Mouse (Mus musculus) layer of hippocampus, adult 11-12 months (tissue): ENCODE data around the gene Ctnna2.

Experiments used
- DNase-seq: peaks from one replicate; pipeline ENCODE4 v3.0.0; 2022; ENCODE audit warnings: low spot score

Gene Ctnna2

DNA sequence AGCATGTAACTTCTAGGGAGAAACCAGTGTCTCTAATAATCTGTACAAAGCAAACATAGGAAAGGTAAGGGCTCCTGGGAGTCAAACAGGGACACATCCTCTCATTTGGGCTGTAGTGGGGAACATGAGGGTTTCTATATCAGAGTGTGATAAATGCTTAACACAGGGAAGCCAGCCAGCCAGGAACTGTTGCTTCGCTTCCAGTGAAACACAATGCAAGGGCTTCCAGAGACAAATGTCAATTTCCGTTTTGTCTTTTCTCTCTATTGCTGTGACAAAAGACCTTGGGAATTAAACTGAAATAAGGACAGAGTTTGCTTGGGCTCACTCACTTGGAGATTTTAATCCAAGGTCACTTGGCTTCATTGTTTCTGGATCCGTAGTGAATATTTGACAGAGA is 162.4 kb downstream of the Ctnna2 start:
- no peak for DNase-seq

DNA sequence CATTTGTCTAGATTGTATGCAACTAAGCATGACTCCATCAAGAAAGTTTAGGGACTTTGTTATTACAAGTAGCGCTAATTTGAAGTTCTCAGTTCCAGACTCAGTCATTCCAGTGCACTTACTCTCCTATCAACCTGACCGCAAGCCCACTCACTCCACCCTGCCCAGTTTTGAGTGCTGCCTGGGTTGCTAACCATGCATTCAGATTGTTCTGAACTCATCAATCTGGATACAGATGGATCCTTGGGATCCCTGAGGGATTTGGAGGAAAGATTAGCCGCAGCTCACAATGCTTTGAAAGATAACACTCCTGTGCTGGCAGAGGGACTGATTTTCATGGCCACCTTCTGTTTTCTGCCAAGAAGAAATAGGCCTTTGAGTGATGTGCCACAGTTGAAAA is 168.5 kb downstream of the Ctnna2 start:
- no peak for DNase-seq

DNA sequence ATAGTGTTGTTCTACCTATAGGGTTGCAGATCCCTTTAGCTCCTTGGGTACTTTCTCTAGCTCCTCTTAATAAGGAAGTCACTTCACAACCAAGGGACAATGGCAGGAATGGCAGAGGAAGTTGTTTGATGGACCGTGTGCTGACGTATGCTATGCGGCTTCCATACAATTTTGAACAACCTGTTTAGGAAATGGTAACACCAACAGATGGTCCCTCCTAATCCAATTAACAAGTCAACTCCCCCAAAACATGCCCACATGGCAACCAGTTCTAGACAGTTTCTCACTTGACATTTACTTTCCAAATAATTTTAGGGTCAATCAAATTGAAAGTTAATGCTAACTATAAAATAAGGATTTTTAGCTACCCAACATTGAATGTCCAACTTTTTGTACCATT is 176.9 kb downstream of the Ctnna2 start:
- no peak for DNase-seq

DNA sequence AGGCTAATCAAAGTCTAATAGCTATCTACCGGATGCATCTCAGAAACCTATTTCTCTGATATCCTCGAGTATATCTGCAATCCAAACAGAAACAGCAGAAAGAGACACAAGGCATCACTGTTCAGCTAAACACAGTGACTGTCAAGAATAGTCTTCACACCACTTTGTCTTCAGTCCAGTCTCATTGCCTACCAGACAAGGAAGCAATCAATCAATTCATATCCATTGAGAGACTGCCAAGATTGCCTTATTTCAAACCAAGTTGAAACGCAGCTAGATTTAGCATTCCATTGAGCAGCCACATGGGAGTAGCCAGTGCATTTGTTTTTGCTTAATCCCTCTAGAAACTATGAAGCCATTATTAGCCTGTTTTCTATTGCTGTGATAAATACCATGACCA is 196.2 kb downstream of the Ctnna2 start:
- no peak for DNase-seq

DNA sequence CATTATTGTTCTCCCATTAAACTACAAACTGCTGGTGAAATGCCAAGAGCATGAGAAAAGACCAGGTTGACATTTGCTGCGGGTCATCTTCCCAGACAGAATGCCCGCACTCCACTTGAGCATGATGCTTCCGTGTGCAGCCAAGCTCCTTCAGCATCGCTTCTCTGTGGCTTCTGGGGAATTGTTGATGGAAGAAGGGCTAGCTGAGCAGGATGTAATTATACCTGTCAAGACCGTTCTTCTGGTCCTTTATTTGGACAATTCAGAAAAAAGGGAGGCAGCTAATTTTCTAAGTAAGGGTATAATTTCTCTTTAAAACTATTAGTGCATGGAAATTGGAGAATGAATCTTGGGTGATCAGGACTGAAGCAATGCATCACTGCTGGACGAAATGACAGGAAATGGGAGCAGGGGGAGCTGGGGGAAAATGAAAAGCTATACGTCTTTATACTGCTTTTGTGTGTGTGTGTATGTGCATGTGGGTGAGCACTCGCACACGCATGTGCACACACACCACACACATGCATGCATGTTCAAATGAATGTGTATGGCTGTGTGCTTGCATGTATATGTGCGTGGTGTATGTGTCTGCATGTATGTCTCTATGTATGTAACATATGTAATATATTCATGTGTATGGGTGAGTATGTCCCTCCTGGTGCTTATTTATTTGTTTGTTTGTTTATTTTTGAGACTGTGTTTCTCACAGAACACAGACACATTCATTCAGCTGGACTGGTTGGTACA is 211.0 kb downstream of the Ctnna2 start:
- no peak for DNase-seq

DNA sequence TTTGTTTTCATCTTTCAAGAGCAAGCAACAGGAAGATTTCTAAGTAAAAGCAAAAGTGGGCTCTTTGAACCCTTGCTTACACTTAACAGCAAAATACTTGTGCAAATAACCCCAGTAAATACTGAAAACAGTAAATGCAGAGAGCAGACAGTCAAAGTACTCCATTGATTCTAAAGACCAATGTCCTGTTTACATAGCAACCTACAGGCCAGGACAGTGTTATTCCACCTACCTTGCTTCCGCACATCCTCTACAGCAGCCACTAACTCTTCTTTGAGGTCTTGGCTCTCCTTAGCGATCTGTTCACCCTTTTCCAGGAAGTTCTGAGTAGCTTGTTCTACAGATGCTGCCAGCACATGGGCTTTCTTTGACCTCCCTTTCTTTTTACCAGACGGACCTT is 221.3 kb downstream of the Ctnna2 start:
- no peak for DNase-seq

DNA sequence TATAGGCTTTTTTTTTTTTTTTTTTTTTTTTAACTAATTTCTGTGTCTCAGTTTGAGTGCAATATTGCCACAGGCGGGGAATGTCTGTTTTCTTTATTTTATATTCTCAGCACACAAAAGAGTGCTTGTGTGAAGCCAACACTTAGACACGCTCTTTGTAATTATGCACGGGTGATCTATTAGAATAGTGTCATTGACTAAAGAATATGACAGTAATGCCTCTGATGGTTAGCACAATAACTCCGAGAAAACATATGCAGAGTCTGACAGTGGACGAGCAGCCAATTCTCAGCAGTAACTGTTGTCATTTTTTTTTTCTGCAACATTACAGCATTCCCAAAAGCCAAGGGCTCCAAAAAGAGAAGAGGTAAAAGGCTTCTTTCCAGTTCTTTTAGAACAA is 234.1 kb downstream of the Ctnna2 start:
- DNase-seq = no peak

DNA sequence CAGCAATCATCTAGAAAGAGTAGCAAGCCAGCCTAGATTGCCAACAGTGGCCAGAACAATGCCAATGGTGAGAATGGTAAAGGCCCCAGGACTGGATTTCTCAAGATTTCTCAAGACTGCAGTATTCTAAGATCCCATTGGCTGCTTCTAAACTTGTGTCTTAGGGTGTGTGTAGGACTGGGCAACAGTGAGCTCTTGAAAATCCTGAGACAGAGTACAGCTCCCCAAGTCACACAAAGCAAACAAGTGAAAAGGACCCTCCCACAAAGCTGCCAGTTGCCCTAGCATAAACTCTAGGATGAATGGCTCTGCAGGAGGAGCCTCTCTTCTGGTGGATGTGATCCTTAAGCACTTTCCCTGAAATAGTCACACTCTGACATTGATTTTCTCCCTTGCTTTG is 235.8 kb downstream of the Ctnna2 start:
- no peak for DNase-seq

DNA sequence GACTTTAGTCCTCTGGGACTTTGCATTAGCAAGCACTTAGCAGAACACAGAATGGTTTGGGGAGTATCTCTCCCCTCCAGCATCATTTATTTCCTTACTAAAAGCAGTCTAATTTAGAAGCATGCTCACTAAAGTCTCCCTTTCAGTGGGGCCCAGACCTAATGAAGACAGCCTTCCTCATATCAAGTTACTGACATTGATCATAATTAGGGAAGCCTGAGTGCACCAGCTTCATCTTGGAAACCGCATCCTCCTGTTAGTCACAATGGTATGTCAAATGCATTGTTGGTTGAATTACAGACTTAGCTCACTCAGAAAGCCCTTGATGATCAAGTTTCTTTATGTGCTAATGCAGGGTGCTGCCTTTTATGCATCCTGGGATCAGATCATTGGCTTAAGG is 236.5 kb downstream of the Ctnna2 start:
- no peak for DNase-seq

DNA sequence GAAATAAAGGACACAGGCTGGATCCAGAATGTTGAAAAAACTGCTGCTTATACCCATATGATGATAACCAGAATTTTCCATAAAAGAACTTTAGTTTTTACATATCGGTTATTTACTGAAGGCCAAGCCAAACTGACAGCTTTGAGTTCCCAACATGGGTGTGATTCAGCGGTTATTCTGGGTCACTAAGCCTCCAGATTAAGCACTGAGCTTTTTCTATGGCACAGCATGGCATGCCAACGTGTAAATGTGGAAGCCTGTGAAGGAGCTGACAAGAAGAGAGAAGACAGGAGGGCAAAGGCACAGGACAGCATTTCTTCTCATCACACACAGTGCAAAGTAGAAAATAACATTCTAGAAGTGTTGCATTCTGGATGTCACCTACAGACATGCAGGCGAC is 240.9 kb downstream of the Ctnna2 start:
- DNase-seq = no peak

DNA sequence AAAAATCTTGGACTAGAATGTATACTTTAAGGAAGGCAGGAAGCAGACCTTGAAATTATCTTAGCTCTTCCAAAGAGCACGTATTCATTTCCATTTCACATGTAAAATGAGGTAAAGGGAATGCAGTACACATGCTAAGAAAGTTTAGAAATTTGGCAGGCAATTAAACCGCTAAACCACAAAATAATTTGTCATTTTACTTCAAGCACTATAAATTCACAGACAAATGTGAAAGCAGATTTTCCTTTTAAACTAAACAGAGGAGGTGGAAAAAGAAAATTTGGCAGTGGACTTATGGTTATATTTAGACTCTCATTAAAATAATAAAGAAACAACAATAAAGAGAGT is 254.6 kb downstream of the Ctnna2 start:
- DNase-seq = no peak

DNA sequence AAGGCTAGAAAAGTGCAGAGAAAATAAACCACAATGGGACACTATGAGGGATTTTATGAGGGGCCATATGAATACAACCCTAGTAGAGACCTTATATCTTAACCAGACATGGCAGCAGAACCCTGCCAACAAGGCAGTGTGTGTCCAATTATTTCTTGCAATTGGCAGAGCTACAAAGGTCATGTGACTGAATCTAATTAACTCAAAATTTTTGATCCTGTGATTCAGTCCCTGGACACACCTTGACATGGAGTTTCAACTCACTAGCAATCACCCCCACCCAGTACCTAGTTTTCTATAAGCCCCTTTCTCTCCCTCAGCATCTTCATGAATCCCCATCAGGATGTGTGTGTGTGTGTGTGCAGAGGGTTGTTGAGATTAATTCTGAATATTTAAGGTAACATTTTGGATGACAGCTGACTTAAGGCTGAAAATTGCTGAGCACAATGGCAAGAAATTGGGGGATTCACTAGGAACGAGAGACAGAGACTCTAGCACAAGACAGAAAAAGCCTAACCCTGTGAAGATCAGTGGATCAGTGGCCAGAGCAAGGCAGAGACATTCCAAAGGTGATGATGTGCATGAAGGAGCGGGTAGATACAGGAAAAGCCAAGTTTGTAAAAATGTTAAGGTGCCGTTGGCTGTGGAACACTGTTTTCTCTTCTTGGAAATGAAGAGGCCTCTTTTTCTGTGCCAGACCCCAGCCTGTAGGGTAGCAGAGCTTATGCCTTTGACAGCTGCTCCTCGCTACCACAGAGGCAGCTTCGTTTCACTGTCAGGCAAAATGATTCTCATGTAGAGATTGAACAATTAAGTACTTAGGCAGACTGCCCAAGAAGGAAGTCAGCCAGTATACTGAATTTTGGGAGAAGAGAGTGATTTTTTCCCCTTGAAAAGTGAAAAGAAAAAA is 255.2 kb downstream of the Ctnna2 start:
- DNase-seq = peak; percentile 31

DNA sequence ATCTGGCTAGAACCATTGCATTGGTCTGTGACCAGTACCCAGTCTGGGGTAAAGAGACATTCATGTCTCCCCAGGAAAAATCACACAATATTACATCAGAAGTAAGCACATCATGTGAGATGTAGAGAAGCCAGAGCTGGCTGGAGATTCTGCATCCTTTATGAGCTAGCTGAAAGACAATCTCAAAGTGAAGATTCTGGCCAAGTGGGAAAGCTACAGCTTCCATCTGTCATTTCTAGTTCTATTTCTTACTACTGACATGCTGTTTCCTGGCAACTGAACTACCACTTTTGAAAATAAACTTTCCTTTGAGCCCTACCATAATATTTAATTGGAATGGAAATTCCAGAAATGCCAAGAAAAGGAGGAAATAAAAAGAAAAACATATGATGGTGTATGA is 285.4 kb downstream of the Ctnna2 start:
- peak; percentile 15 for DNase-seq

DNA sequence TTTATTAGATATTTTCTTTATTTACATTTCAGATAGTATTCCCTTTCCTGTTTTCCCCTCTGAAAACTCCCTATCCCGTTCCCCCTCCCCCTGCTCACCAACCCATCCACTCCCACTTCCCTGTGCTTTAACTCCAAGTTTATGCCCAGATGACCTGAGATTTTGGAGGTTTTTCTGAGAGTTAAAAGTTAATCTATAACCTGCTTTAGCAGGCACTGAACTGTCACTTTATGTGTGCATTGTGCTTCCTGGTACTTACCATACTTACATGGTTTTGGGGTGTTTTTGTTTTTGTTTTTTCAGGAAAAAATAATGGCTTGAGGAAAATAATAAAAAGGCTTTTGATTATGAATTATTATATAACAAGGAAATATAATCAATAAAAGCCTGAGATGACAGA is 292.3 kb downstream of the Ctnna2 start:
- no peak for DNase-seq

DNA sequence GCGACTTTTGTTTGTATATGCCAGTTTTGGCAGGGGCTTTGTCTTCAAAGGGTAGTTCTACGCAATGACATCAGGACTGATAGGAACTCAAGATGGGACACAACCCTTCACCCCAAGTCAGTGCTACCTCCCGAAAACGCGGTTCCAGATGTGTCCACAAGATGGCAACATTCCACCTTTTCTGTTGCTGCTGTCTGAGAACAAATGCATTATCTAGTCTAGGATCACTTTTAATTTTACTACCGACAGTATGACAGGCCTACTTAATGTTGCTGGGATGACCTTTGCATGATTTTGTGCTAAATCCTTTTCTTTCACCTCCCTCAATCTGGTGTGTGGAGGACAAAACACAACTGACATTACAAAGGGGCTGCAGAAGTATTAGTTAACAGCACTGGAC is 329.4 kb downstream of the Ctnna2 start:
- DNase-seq = peak; percentile 73

DNA sequence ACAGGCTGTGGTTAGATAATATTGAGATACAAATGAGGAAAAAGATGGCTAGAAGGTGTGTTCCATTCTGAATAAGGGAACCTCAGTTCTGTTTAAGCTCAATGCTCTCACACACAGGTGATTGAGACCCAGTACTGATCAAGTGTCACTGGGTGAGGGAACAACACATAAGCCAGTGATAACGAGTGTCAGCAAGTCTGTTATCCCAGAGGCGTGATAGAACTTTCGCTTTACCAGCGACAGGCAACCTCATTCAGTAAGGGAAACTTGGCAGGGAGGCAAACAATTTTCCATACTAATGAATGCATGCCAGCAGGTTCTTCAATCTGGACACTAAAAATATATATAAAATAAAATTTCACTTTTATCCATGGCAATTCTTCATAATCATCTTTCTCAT is 334.9 kb downstream of the Ctnna2 start:
- DNase-seq = peak; percentile 9

DNA sequence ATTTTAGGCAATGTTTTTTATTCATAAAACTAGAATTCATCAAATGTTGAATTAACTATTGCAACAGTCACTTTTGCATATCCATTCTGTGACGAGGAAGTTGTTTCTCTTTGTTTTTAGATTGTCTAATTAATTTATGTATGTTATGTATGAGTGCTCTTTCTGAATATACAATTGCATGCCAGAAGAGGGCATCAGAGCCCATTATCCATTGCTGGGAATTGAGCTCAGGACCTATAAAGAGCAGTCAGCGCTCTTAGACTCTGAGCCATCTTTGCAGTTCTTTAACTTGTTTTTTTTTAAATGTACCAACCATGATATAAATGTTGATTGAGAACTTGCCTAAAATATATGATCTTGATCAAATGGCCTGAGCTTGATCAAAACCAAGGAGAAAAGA is 340.7 kb downstream of the Ctnna2 start:
- DNase-seq = no peak

DNA sequence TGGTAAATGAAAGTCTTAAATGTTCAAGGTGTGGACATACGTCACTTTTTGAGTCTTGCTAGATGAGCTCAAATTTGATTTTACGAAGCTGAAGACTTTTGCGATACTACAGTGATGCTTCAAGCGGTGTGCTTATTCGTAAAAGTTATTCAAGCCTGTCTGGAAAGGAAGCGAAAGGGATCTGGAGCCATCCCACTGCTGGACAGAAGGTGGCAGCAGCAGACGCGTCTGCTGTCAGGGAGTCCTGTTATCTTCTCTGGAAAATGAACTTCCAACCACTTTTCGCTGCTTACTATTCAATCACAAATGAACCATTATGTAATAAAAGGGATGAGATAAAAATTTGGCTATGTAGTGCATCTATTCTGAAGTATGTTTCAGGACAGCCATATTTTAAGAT is 345.5 kb downstream of the Ctnna2 start:
- DNase-seq = peak; percentile 78

DNA sequence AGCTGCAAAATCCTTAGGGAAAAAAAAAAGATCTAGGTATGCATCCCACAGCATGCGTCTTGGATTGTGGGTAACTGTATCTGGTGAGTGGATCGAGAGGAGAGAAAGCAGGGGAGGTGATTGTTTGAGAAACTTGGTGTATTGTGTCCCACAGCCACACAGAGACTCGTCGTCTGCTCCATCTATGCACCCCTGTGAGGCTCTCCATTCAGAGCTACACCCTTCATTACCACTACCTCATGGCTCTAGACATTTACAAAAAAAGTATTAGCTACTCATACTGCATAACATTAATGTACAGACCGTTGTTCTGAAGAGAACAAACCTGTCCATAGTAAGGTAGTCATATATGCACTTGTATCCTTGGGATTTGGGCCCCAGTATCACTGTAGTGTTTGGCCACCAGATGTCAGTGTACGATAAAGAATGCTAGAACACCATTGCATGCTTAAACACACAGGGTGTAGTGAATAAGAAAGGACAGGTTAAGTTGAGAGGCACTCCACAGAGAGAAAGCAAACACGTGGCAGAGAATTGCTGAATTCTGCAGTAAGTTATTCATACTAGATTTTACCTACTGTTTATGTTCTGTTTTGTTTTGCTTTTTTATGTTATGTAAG is 350.8 kb downstream of the Ctnna2 start:
- DNase-seq = peak; percentile 21

DNA sequence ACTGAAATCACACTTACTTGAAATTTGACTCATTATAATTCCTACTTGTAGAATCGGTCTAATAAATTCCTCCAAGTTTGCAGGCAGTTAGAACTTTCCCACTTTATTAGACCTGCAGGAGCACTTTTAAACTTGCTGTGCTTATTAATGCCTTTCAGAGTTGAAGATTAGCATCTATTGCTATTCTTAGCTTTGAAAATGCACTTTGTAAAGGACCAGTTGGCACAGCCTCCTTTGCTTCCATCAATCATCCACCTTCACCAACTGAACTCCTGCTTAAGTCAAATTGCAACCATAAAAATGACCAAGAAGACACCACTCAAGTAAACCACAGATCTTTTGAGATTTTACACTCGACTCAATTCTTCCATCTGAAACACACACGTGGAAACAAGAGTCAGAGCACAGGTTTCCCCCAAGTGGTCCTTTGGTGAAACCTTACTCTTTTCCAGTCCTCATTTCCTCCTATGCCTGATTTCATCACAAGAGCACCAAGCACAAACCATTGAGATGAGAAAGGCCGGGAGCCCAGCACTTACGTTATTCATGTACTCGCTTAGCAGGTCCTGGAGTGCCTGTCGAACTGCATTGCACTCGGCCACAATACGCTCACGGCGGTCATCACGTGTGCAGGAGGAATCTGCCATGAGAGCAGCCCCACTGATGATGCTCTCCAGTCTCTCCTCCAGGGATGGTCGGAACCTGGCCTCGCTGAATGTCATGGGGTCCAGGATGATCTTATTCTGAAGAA is 374.7 kb downstream of the Ctnna2 start:
- DNase-seq = no peak

DNA sequence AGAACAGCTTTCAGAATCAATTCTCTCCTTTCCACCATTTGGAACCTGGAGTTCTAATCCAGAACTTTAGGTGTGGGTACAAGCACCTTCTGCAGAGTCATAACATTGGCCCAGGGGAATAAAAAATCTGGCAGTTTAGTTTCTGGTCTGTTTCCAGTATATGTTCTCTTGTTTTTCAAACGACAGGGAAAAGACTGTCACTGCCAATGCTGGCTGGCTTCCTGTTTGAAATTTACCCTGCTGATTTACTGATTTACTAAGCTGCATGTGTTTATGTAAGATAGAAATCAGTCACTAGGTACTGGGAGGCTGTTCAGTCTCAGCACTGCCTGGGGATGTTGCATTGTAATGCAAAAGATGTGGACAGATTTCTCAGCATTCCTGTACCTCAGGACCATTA is 375.6 kb downstream of the Ctnna2 start:
- peak; percentile 26 for DNase-seq

DNA sequence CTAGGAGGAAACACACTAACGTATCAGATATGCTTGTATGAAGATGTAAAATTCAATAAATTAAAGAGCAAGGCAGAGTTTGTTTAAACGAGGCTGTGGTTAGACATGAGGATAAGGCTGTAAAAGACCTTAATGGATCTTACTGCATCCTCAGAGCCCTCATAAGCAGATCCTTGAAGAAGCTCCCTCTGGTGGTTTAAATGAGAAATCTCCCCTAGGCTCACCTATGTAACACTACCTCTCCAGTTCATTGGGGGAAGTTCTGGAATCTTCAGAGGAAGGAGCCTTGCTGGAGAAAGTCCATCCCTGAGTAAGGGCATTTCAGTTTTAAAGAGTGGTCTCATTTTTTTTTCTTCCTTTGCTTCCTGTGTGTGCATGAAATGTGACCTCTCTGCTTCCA is 380.3 kb downstream of the Ctnna2 start:
- DNase-seq = no peak
